Mouse (Mus musculus) embryonic fibroblast, embryonic 13.5 days (primary cell): ENCODE measurements around the gene Gm49320.

Experiments used
- CTCF ChIP-seq: IDR thresholded peaks from 2 replicates; pipeline ENCODE4 v1.5.1; 2011; ENCODE audit warnings: mild to moderate bottlenecking, control low read depth, low read length, moderate library complexity, borderline replicate concordance; ENCODE audit not compliant: insufficient read depth
- POLR2A ChIP-seq: IDR thresholded peaks from 2 replicates; pipeline ENCODE4 v1.6.1; 2011; ENCODE audit warnings: low read depth, mild to moderate bottlenecking, control low read depth, low read length, moderate library complexity

- no peak for TF ChIP-seq CTCF
- TF ChIP-seq POLR2A: no peak
These were observed 7.1 kb downstream of the Gm49320 start for GRCm38 (mm10) chr8:4245737-4246136.
